ENCODE assay signal across 8 mouse cellular contexts in the genomic region with DNA sequence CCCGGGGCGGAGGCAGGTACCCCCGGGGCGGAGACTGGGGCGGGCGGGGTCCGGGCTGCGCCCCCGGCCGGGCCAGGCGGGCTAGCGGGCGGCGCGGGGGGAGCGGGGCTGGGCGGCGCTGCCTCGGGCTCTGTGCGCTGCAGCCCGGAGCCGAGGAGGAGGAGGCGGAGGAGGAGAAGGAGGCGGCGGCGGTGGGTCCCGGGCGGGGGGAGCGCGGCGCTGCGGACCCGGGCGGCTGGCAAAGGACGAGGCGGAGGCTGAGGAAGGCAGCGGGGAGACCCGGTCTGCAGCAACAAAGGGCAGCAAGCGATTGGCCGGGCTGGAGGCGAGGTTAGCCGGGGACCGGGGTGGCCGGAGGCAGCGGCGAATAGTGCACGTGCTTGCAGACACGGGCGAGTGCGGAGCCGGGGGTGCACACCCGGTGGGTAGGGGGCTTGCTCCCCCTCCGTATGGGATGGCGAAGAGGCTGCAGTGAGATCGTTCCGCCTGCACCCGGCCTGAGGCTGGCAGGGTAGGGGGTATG. TPM values are rescaled to one million over a fixed set of nuclear protein-coding genes. Genes with fewer than 3 reads are reported as not detected.
DNase-seq lines count a peak whose midpoint lies in the region; ATAC-seq lines count a peak whose summit lies in the region.

No protein-coding gene starts in this region.

- peak; percentile 75 for DNase-seq in embryo, embryonic 10.5 days (ENCODE audit: low spot score)
- no peak for DNase-seq in embryo, embryonic 11 days
- peak; percentile 74 to 86 for DNase-seq in adrenal gland, postnatal 36 days
- peak; percentile 55 to 63 for DNase-seq in frontal cortex, postnatal 25 days (ENCODE audit: low spot score in 2 of 2)
- DNase-seq in induced T-regulatory cell, adult 2 months (ENCODE audit: low read depth) = peak; percentile 71
- DNase-seq in liver, embryonic 11.5 days (ENCODE audit: low spot score) = peak; percentile 84
- peak; percentile 89 for DNase-seq in neural tube, embryonic 10.5 days (ENCODE audit: extremely low spot score, low spot score)

- 2% methylated on average over 50 of the region's 57 CpGs for WGBS in liver, embryonic 11.5 days
- under 1% methylated on average over 53 of the region's 57 CpGs for WGBS in stomach, embryonic 15.5 days

- ATAC-seq in liver, embryonic 11.5 days (replicated peaks; ENCODE audit: low FRiP score) = 0 out of 2 replicates have a peak, but pooled peaks have one; percentile 0
- ATAC-seq in stomach, embryonic 15.5 days (ENCODE audit: insufficient read depth, low FRiP score, low read depth) = no peak; the same call in 1 of the 2 replicates

- no peaks in the 10 kb centered on the region for H3K27me3 ChIP-seq in liver, embryonic 11.5 days (replicated peaks; ENCODE audit: control insufficient read depth, insufficient read depth, low read length)
- no peaks in the 10 kb centered on the region for H3K27me3 ChIP-seq in stomach, embryonic 15.5 days (replicated peaks)

- H3K4me3 ChIP-seq in liver, embryonic 11.5 days (ENCODE audit: low read depth, low read length) = peak overlapping the region; percentile 87
- peak overlapping the region; percentile 90 for H3K4me3 ChIP-seq in stomach, embryonic 15.5 days (replicated peaks)

- H3K4me2 ChIP-seq in liver, embryonic 11.5 days = peak overlapping the region; percentile 99
- H3K4me2 ChIP-seq in stomach, embryonic 15.5 days = peak overlapping the region; percentile 88

- no peaks in the 10 kb centered on the region for H3K9me3 ChIP-seq in liver, embryonic 11.5 days (ENCODE audit: control insufficient read depth, low read length)
- H3K9me3 ChIP-seq in stomach, embryonic 15.5 days = no peaks in the 10 kb centered on the region

- peak overlapping the region; percentile 91 for H3K9ac ChIP-seq in liver, embryonic 11.5 days (ENCODE audit: low read depth, low read length)
- peak overlapping the region; percentile 80 for H3K9ac ChIP-seq in stomach, embryonic 15.5 days

- H3K27ac ChIP-seq in liver, embryonic 11.5 days (ENCODE audit: low read depth, low read length) = peak overlapping the region; percentile 88
- peak overlapping the region; percentile 97 for H3K27ac ChIP-seq in stomach, embryonic 15.5 days

- peaks cover 31% of the 10 kb centered on the region for H3K4me1 ChIP-seq in liver, embryonic 11.5 days (replicated peaks; ENCODE audit: control insufficient read depth, insufficient read depth, low read length)
- H3K4me1 ChIP-seq in stomach, embryonic 15.5 days = peaks cover 17% of the 10 kb centered on the region

- no peaks in the 10 kb centered on the region for H3K36me3 ChIP-seq in liver, embryonic 11.5 days (ENCODE audit: control insufficient read depth, insufficient read depth, low read length)
- no peaks in the 10 kb centered on the region for H3K36me3 ChIP-seq in stomach, embryonic 15.5 days

RNA-seq across cellular contexts. Expression of a gene that starts 18.5 kb away (rescaled TPM):
- total RNA-seq in adrenal gland, postnatal 36 days (2021) = 10 to 100 TPM; 42.5 to 47.8 TPM
- polyA plus RNA-seq in liver, embryonic 11.5 days (2014; fragmentation: Nextera tagmentation; extraction: Ambion mirVana) = 6.7 TPM in 2 replicates
- polyA plus RNA-seq in stomach, embryonic 15.5 days (2015; fragmentation: Nextera tagmentation; extraction: Ambion mirVana) = 12.5 and 18.3 TPM in 2 replicates
